ENCODE assay signal across 30 mouse cellular contexts in genomic region chr2:170544950-170545349, GRCm38 (mm10). TPM values are rescaled to one million over a fixed set of nuclear protein-coding genes. Genes with fewer than 3 reads are reported as not detected.
A peak's percentile ranks its signal among the peaks of the same experiment; 100 is the strongest.
DNase-seq lines count a peak whose midpoint lies in the region; ATAC-seq and TF ChIP-seq lines count a peak whose summit lies in the region.
"Had no signal": no experiment of that assay in that cellular context is flagged by ENCODE, and none has a peak within 500 bp of the region (broad histone marks: within the 10 kb centered on the region; RNA-seq: fewer than 3 reads in every experiment).

No protein-coding gene starts in this region.

- WGBS in kidney, adult 2 months = 41% methylated on average over 7 of the region's 7 CpGs
- WGBS in kidney, embryonic 16.5 days = 68% methylated on average over 7 of the region's 7 CpGs
- WGBS in kidney, embryonic 14.5 days = 72% methylated on average over 7 of the region's 7 CpGs

- peak; percentile 67 for DNase-seq in kidney, adult 2 months
- no peak for DNase-seq in kidney, postnatal 10 days
- DNase-seq in heart, adult 8-10 months (ENCODE audit: low spot score) = no peak
- DNase-seq: adrenal gland, adult 2 months; adrenal gland, postnatal 10 days; adrenal gland, postnatal 25 days; B cell, adult 2 months; cerebellum, adult 11 months; cerebellum, adult 18-20 months; cerebellum, adult 8-10 months; cerebellum, adult 9-11 months; cerebellum, postnatal 14 days; cerebellum, postnatal 36 days; embryo, embryonic 11 days; forebrain, postnatal 0 days had no signal

- H3K9me3 ChIP-seq in kidney, embryonic 16.5 days (ENCODE audit: low read length) = no peaks in the 10 kb centered on the region
- no peaks in the 10 kb centered on the region for H3K9me3 ChIP-seq in kidney, embryonic 14.5 days (ENCODE audit: control insufficient read depth, low read length)
- H3K9me3 ChIP-seq: embryonic facial prominence, embryonic 13.5 days; embryonic facial prominence, embryonic 15.5 days; forebrain, embryonic 13.5 days; forebrain, embryonic 15.5 days had no signal

- TF ChIP-seq CTCF in kidney, adult 2 months (conservative IDR thresholded peaks at IDR 0.05; ENCODE audit: insufficient read depth, insufficient read length, low read depth, low read length) = no peak

- no peak overlapping the region for H3K4me3 ChIP-seq in kidney, adult 2 months (ENCODE audit: insufficient read depth, low read depth, low read length)
- no peak overlapping the region for H3K4me3 ChIP-seq in kidney, embryonic 16.5 days (ENCODE audit: low read length)
- H3K4me3 ChIP-seq in kidney, embryonic 14.5 days (ENCODE audit: low read length) = no peak overlapping the region
- H3K4me3 ChIP-seq: embryonic facial prominence, embryonic 13.5 days; embryonic facial prominence, embryonic 15.5 days; erythroblast, embryonic 14.5 days; forebrain, embryonic 13.5 days; forebrain, embryonic 15.5 days had no signal

- no peak for TF ChIP-seq POLR2A in kidney, adult 2 months (IDR thresholded peaks at IDR 0.05; ENCODE audit: low read depth, low read length)

- H3K36me3 ChIP-seq in kidney, adult 2 months (ENCODE audit: control insufficient read depth, insufficient read depth, low read length) = no peaks in the 10 kb centered on the region
- no peaks in the 10 kb centered on the region for H3K36me3 ChIP-seq in kidney, embryonic 16.5 days (ENCODE audit: insufficient read depth, low read length)
- no peaks in the 10 kb centered on the region for H3K36me3 ChIP-seq in kidney, embryonic 14.5 days (ENCODE audit: control insufficient read depth, insufficient read depth, low read length)
- H3K36me3 ChIP-seq: embryonic facial prominence, embryonic 13.5 days; embryonic facial prominence, embryonic 15.5 days; forebrain, embryonic 15.5 days; G1E had no signal

- peaks cover 7% of the 10 kb centered on the region; the same call in 1 of the 2 replicates for H3K4me1 ChIP-seq in kidney, adult 2 months (ENCODE audit: control insufficient read depth, insufficient read depth, low read length)
- peaks cover 30% of the 10 kb centered on the region for H3K4me1 ChIP-seq in kidney, embryonic 16.5 days (ENCODE audit: insufficient read depth, low read length)
- peaks cover 15% of the 10 kb centered on the region for H3K4me1 ChIP-seq in kidney, embryonic 14.5 days (ENCODE audit: control insufficient read depth, insufficient read depth, low read length)

- H3K27me3 ChIP-seq in kidney, adult 2 months (replicated peaks; ENCODE audit: control insufficient read depth, insufficient read depth, low read length) = no peaks in the 10 kb centered on the region
- H3K27me3 ChIP-seq in kidney, embryonic 16.5 days (ENCODE audit: insufficient read depth, low read length) = no peaks in the 10 kb centered on the region
- H3K27me3 ChIP-seq in kidney, embryonic 14.5 days (ENCODE audit: control insufficient read depth, insufficient read depth, low read length) = no peaks in the 10 kb centered on the region
- H3K27me3 ChIP-seq: CH12.LX; embryonic facial prominence, embryonic 13.5 days; embryonic facial prominence, embryonic 15.5 days; forebrain, embryonic 15.5 days had no signal

- ATAC-seq in kidney, embryonic 16.5 days (ENCODE audit: low FRiP score, low TSS enrichment) = no peak
- ATAC-seq in kidney, embryonic 14.5 days (ENCODE audit: low FRiP score, low TSS enrichment) = no peak
- ATAC-seq: CD4-positive, CD25-positive, alpha-beta regulatory T cell, adult 4 months; forebrain, embryonic 13.5 days; forebrain, embryonic 15.5 days; forebrain, postnatal 0 days had no signal

- no peak overlapping the region for H3K9ac ChIP-seq in kidney, embryonic 16.5 days (replicated peaks; ENCODE audit: low read length)
- H3K9ac ChIP-seq in kidney, embryonic 14.5 days (ENCODE audit: low read depth, low read length) = no peak overlapping the region
- H3K9ac ChIP-seq: embryonic facial prominence, embryonic 13.5 days; embryonic facial prominence, embryonic 15.5 days; forebrain, embryonic 13.5 days; forebrain, embryonic 15.5 days; forebrain, postnatal 0 days had no signal

- H3K27ac ChIP-seq in kidney, adult 2 months (ENCODE audit: insufficient read depth, low read depth, low read length) = peak overlapping the region; percentile 18; the same call in 1 of the 2 replicates
- peak overlapping the region; percentile 51 for H3K27ac ChIP-seq in kidney, embryonic 16.5 days (ENCODE audit: low read length)
- H3K27ac ChIP-seq in kidney, embryonic 14.5 days (ENCODE audit: low read depth, low read length) = no peak overlapping the region
- H3K27ac ChIP-seq: embryonic facial prominence, embryonic 13.5 days; embryonic facial prominence, embryonic 15.5 days; forebrain, embryonic 13.5 days; forebrain, embryonic 15.5 days had no signal

- H3K4me2 ChIP-seq in kidney, embryonic 16.5 days (replicated peaks; ENCODE audit: low read depth, low read length) = no peak overlapping the region
- H3K4me2 ChIP-seq in kidney, embryonic 14.5 days (replicated peaks; ENCODE audit: low read depth, low read length) = no peak overlapping the region
- H3K4me2 ChIP-seq: embryonic facial prominence, embryonic 13.5 days; embryonic facial prominence, embryonic 15.5 days; forebrain, embryonic 13.5 days; forebrain, embryonic 15.5 days had no signal

RNA-seq across cellular contexts. Expression of gene Cyp24a1, which starts 48.0 kb away (rescaled TPM):
- 27.5 and 29.2 TPM in 2 replicates for polyA plus RNA-seq in kidney, adult 2 months (2012; rRNA removed)
- 3.2 and 4.0 TPM in 2 replicates for polyA plus RNA-seq in kidney, embryonic 16.5 days (2015; fragmentation: Nextera tagmentation; extraction: Ambion mirVana)
- polyA plus RNA-seq in kidney, embryonic 14.5 days (2014; fragmentation: Nextera tagmentation; extraction: Ambion mirVana) = 0.09 and 0.23 TPM in 2 replicates
- not detected for total RNA-seq in heart, adult 8-10 months (2022)
- total RNA-seq: adrenal gland, adult 2 months; adrenal gland, postnatal 10 days; adrenal gland, postnatal 25 days; CH12.LX; common myeloid progenitor, adult 5-6 weeks; forebrain, postnatal 0 days; G1E had no signal
- polyA plus RNA-seq: CD4-positive, CD25-positive, alpha-beta regulatory T cell, adult 4 months; embryonic facial prominence, embryonic 11.5 days; embryonic facial prominence, embryonic 13.5 days; erythroblast, embryonic 14.5 days; forebrain, embryonic 11.5 days; forebrain, postnatal 0 days; G1E had no signal

RNA-seq across cellular contexts. Expression of gene Pfdn4, which starts 48.7 kb away (rescaled TPM):
- polyA plus RNA-seq in kidney, adult 2 months (2012; rRNA removed) = 5.6 TPM in 2 replicates
- polyA plus RNA-seq in kidney, embryonic 16.5 days (2015; fragmentation: Nextera tagmentation; extraction: Ambion mirVana) = 56.4 and 74.0 TPM in 2 replicates
- 102 and 154 TPM in 2 replicates for polyA plus RNA-seq in kidney, embryonic 14.5 days (2014; fragmentation: Nextera tagmentation; extraction: Ambion mirVana)
- total RNA-seq in heart, adult 8-10 months (2022) = 10 to 100 TPM in 2 of 4 experiments, 1 to 10 TPM in 2; 9.4 to 12.6 (median 10.9) TPM

RNA-seq across cellular contexts. Expression of gene 4930470P17Rik, which starts 56.9 kb away (rescaled TPM):
- not detected in 2 replicates for polyA plus RNA-seq in kidney, adult 2 months (2012; rRNA removed)
- polyA plus RNA-seq in kidney, embryonic 16.5 days (2015; fragmentation: Nextera tagmentation; extraction: Ambion mirVana) = not detected in 2 replicates
- not detected in 2 replicates for polyA plus RNA-seq in kidney, embryonic 14.5 days (2014; fragmentation: Nextera tagmentation; extraction: Ambion mirVana)
- not detected for total RNA-seq in heart, adult 8-10 months (2022)
- total RNA-seq: adrenal gland, adult 2 months; adrenal gland, postnatal 10 days; adrenal gland, postnatal 25 days; adrenal gland, postnatal 4 days; CH12.LX; common myeloid progenitor, adult 5-6 weeks; forebrain, postnatal 0 days; G1E had no signal
- polyA plus RNA-seq: adrenal gland, adult 2 months; brain, embryonic 14.5 days; CD4-positive, CD25-positive, alpha-beta regulatory T cell, adult 4 months; embryonic facial prominence, embryonic 11.5 days; embryonic facial prominence, embryonic 13.5 days; embryonic facial prominence, embryonic 15.5 days; erythroblast, embryonic 14.5 days; forebrain, embryonic 11.5 days; forebrain, embryonic 13.5 days; forebrain, embryonic 15.5 days; G1E had no signal
